Mouse (Mus musculus) intestine, embryonic 16.5 days (tissue): ENCODE measurements at regions not wholly inside any gene's neighbourhood (a gene's known extent, or its start where the extent isn't known, plus 50 kb on each side); places are given as distances from the start of the nearest gene placed in this dataset.
"Not testable (repeated sequence)": the region's sequence is repeated elsewhere in the genome, so short reads cannot be mapped to it uniquely, and the experiment has no call there.

Source experiments
- ATAC-seq: fragments of 200-750 bp; cut with Nextera tagmentation; 2 replicates; pipeline ENCODE4 v1.8.0; 2017; ENCODE audit warnings: moderate TSS enrichment, moderate library complexity
- H3K27ac ChIP-seq: fragments of 300-500 bp; sonication (generic); 2 replicates; pipeline ENCODE4 v1.5.1; 2014; ENCODE audit warnings: mild to moderate bottlenecking, low read length
- H3K27me3 ChIP-seq: fragments of 300-500 bp; sonication (generic); replicated peaks from 2 replicates; pipeline ENCODE4 v1.6.1; 2014; ENCODE audit warnings: low read length, control low read depth, mixed read lengths; ENCODE audit not compliant: control insufficient read depth, insufficient read depth
- H3K36me3 ChIP-seq: fragments of 300-500 bp; sonication (generic); 2 replicates; pipeline ENCODE4 v1.6.1; 2014; ENCODE audit warnings: low read length, control low read depth; ENCODE audit not compliant: control insufficient read depth, insufficient read depth
- H3K4me1 ChIP-seq: fragments of 300-500 bp; sonication (generic); 2 replicates; pipeline ENCODE4 v1.6.1; 2014; ENCODE audit warnings: low read length, control low read depth, mixed read lengths; ENCODE audit not compliant: control insufficient read depth, insufficient read depth
- H3K4me2 ChIP-seq: fragments of 300-500 bp; sonication (generic); 2 replicates; pipeline ENCODE4 v1.6.1; 2014; ENCODE audit warnings: low read depth, low read length, control low read depth
- H3K4me3 ChIP-seq: fragments of 300-500 bp; sonication (generic); 2 replicates; pipeline ENCODE4 v1.5.1; 2014; ENCODE audit warnings: mild to moderate bottlenecking, low read length
- H3K9ac ChIP-seq: fragments of 300-500 bp; sonication (generic); 2 replicates; pipeline ENCODE4 v1.6.1; 2014; ENCODE audit warnings: low read depth, low read length
- H3K9me3 ChIP-seq: fragments of 300-500 bp; sonication (generic); 2 replicates; pipeline ENCODE4 v1.6.1; 2016; ENCODE audit warnings: low read length, control low read depth; ENCODE audit not compliant: control insufficient read depth
- WGBS: fragments of 180-500 bp; shearing (Covaris S2); extraction: QIAGEN DNeasy Blood & Tissue Kit; methylation state at CpG from one replicate; pipeline ENCODE4 v1.1.7; 2014; 5-methylcytosine and 5-hydroxymethylcytosine counted together

DNA sequence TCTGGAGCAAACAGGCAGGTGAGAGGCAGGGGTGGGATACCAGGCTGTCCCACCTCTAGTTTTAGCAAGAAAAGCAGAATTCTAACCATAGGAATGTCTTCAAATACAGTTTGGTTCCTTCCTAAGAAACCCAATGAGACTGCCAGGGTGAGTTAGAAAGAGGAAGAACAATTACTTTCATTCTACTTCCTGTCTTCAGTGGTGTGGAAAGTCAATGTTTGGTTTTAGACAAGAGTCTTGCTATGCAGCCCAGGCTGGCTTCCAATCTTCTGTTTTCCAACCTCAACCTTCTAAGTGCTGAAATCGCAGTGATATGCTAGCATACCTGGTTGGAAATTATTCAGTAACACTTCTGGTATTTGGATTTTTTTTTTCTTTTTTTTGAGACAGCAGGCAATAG lies 77.1 kb upstream of the Spon1 start:
- H3K4me2 ChIP-seq = no peak overlapping the region
- no peaks in the 10 kb centered on the region for H3K27me3 ChIP-seq
- ATAC-seq = no peak
- no peak overlapping the region for H3K9ac ChIP-seq
- 77% methylated on average over 1 of the region's 1 CpGs for WGBS
- H3K27ac ChIP-seq = no peak overlapping the region
- H3K4me1 ChIP-seq = 0 out of 2 replicates have a peak, but pooled peaks cover 2% of the 10 kb centered on the region
- no peaks in the 10 kb centered on the region for H3K36me3 ChIP-seq
- H3K9me3 ChIP-seq = no peaks in the 10 kb centered on the region
- no peak overlapping the region for H3K4me3 ChIP-seq

DNA sequence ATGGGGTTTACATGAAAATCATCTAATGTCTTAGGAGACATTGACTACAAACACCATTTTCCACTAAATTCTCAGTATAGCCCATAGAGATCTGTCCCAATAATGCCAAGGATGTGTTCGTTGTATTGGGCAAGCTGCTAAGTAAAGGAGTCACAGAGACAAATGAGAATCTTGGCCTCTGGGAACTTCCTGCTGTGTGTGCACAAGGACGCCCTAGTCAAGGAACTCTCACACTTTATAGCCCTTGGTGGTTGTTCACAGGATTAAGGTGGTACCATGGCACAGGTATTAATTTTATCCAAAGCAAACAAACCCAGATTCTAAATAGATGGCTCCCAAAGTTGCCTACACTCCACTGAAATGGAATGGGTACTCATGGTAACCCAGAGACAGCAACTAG lies 76.7 kb upstream of the Spon1 start:
- H3K9me3 ChIP-seq = no peaks in the 10 kb centered on the region
- H3K36me3 ChIP-seq = no peaks in the 10 kb centered on the region
- no peak overlapping the region for H3K4me2 ChIP-seq
- 0 out of 2 replicates have a peak, but pooled peaks cover 2% of the 10 kb centered on the region for H3K4me1 ChIP-seq
- no peaks in the 10 kb centered on the region for H3K27me3 ChIP-seq
- 61% methylated on average over 2 of the region's 2 CpGs for WGBS
- H3K27ac ChIP-seq = no peak overlapping the region
- H3K4me3 ChIP-seq = no peak overlapping the region
- ATAC-seq = no peak
- H3K9ac ChIP-seq = no peak overlapping the region

DNA sequence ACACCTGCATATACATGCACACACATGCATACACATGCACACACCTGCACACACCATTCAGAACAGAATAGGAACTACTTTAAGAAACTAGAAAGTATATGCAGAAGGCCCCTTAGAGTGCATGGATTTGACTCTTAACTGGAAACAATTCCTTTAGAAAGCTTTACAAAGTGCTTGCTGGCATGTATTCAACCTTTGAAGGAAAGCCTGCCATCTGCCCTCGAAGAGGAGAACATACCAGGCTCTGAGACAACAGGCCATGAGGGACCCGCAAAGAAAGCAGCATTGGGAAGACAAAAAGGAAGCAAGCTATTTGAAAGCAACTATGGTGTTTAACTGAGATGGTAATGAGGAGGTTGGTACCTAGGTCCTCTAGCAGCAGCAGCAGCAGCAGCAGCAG lies 74.0 kb upstream of the Spon1 start:
- ATAC-seq = no peak
- H3K9ac ChIP-seq = no peak overlapping the region
- no peak overlapping the region for H3K4me3 ChIP-seq
- H3K4me2 ChIP-seq = no peak overlapping the region
- no peaks in the 10 kb centered on the region for H3K36me3 ChIP-seq
- WGBS = 67% methylated on average over 2 of the region's 2 CpGs
- 0 out of 2 replicates have a peak, but pooled peaks cover 2% of the 10 kb centered on the region for H3K4me1 ChIP-seq
- no peak overlapping the region for H3K27ac ChIP-seq
- no peaks in the 10 kb centered on the region for H3K9me3 ChIP-seq
- no peaks in the 10 kb centered on the region for H3K27me3 ChIP-seq

DNA sequence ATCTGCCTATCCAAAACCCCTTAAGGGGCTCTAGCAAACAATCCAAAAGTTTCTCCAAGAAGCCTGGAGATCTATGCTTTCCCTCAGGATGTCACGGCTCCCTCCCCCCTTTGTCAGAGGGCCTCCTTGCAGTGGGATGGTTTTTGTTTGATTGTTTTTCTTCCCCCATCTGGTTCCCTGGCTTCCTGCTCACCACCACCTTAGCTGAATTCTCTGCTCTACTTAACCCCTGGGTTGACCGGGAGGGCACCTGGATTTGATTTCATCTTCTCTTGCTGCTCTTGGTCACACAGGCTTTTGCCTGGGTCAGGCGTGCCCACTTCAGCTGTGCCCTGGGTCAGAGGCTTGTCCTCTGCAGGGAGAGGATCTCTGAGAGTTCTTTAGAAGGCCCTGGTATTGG lies 72.3 kb upstream of the Spon1 start:
- ATAC-seq = no peak
- no peaks in the 10 kb centered on the region for H3K36me3 ChIP-seq
- H3K4me3 ChIP-seq = no peak overlapping the region
- H3K27ac ChIP-seq = no peak overlapping the region
- no peaks in the 10 kb centered on the region for H3K9me3 ChIP-seq
- no peaks in the 10 kb centered on the region for H3K27me3 ChIP-seq
- no peak overlapping the region for H3K9ac ChIP-seq
- 0 out of 2 replicates have a peak, but pooled peaks cover under 1% of the 10 kb centered on the region for H3K4me1 ChIP-seq
- no peak overlapping the region for H3K4me2 ChIP-seq
- WGBS = 57% methylated on average over 3 of the region's 3 CpGs

DNA sequence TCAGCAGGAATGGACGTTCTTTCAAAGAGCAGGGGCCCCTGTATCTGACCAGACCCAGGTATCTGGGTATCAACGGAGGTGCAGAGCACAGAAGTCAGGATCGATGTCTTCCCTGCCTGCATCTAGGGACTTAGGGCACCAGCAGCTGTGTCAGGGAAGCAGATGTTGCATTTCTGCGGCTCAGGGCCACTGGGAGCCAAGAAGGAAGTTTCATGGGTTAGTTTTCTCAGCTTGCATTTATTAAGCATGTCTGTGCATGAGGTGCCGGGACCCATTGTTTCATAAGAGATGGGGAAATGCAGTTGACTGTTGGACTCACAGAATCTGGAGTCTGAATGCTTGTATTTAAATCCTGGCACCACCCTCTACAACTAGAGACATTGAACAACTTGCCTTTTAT lies 71.3 kb upstream of the Spon1 start:
- 59% methylated on average over 5 of the region's 5 CpGs for WGBS
- H3K4me1 ChIP-seq = no peaks in the 10 kb centered on the region
- H3K9ac ChIP-seq = no peak overlapping the region
- no peak for ATAC-seq
- H3K36me3 ChIP-seq = no peaks in the 10 kb centered on the region
- H3K4me3 ChIP-seq = no peak overlapping the region
- no peak overlapping the region for H3K27ac ChIP-seq
- H3K9me3 ChIP-seq = no peaks in the 10 kb centered on the region
- no peaks in the 10 kb centered on the region for H3K27me3 ChIP-seq
- H3K4me2 ChIP-seq = no peak overlapping the region

DNA sequence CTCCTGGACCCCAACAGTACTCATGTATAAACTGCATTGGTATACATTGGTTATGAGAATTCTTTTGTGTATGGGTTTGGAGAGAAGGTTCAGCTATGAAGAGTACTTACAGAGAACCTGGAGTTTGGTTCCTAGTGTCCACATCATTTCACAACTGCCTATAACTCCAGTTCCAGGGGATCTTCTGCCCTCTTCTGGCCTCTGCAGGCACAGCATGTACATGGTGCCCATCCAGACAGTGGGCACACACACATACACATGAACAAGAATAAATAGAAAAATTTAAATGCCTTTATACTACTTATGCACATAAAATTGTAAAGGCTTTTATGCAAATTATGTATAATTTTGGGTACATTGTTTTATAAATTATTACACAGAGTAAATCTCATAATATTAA lies 59.9 kb upstream of the Spon1 start:
- Histone ChIP-seq H3K27me3 (no peaks in the 10 kb centered on the region), H3K9ac (no peak overlapping the region), H3K36me3 (no peaks in the 10 kb centered on the region), H3K4me1 (no peaks in the 10 kb centered on the region), H3K4me3 (no peak overlapping the region), H3K9me3 (0 out of 2 replicates have a peak, but pooled peaks cover 4% of the 10 kb centered on the region), H3K27ac (no peak overlapping the region), H3K4me2 (no peak overlapping the region)
- no peak for ATAC-seq

DNA sequence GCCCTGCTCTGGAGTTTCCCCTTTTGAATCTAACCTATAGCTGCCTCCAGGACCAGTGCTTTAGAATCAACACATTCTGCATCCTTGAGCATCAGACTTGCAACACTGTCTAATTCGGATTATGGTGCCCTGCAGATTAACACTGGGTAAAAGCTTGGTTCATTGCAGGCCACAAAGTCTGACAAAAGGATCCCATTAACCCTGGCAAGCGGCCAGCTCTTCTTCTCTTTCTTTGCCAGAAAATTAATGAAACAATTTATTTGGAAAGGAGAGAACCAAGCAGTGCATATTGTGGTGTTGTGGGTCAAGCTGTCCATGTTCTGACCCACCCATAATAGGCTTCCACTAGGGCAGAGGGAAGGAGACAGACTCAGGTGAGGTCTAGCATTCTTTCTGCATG lies 58.2 kb upstream of the Spon1 start:
- WGBS = 66% methylated on average over 2 of the region's 2 CpGs
- Histone ChIP-seq H3K4me2 (no peak overlapping the region), H3K4me1 (no peaks in the 10 kb centered on the region), H3K36me3 (no peaks in the 10 kb centered on the region), H3K9ac (no peak overlapping the region), H3K27me3 (no peaks in the 10 kb centered on the region), H3K27ac (no peak overlapping the region), H3K9me3 (0 out of 2 replicates have a peak, but pooled peaks cover 4% of the 10 kb centered on the region), H3K4me3 (no peak overlapping the region)
- ATAC-seq = no peak

DNA sequence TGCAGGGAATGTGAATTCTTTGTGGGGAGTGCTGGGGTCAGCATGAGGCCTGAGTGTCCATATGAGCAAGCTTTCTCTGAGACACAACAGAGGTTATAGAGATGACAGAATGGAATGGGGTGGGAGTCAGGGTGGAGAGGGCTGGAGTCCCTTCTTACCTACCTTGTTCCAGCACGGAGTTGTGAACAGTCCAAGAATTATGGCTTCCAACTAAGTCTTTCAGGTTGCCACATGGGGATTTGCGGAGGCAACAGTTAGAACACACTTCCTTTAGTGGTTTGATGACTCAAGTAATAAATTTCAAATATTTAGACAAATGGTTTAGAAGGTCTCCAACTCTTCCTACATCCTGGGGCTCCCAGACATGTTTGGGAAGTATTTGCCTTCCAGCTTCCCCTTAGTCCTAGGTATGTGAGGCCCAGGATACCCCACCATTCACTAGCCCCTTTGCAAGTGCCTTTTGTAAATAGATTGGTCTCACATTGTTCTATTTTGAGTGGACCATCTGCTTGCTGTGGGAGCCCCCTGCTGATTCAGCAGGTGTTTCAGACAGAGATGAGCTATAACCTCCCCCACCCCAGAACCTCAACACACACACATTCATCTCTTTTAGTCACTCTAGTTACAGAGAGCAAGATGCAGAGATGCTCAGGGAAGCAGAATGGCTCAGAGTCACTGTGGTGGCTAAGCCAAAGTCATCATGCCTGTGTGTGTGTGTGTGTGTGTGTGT lies 55.1 kb upstream of the Spon1 start:
- ATAC-seq = no peak
- no peaks in the 10 kb centered on the region for H3K27me3 ChIP-seq
- no peak overlapping the region for H3K27ac ChIP-seq
- H3K9ac ChIP-seq = no peak overlapping the region
- H3K36me3 ChIP-seq = no peaks in the 10 kb centered on the region
- H3K4me3 ChIP-seq = no peak overlapping the region
- H3K4me1 ChIP-seq = no peaks in the 10 kb centered on the region
- no peak overlapping the region for H3K4me2 ChIP-seq
- H3K9me3 ChIP-seq = 0 out of 2 replicates have a peak, but pooled peaks cover 3% of the 10 kb centered on the region
- WGBS = 61% methylated on average over 2 of the region's 2 CpGs

DNA sequence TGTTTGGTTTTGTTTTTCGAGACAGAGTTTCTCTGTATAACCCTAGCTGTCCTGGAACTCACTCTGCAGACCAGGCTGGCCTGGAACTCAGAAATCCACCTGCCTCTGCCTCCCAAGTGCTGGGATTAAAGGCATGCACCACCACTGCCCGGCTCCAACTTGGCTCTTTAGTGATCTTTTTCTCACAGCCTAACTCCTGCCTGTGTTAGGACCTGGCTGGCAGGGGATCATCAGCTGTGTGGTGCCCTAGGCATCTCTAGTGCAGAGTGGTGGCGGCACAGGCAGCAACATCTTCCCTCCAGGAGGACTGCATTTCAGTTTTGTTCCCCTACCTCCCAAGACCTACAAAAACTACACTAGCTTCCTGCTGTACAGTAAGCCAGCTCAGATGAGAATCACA lies 54.4 kb upstream of the Spon1 start:
- not testable (repeated sequence) for H3K9ac ChIP-seq, ATAC-seq, H3K27ac ChIP-seq, H3K4me1 ChIP-seq, H3K9me3 ChIP-seq, H3K36me3 ChIP-seq, H3K27me3 ChIP-seq, H3K4me2 ChIP-seq, H3K4me3 ChIP-seq
- WGBS = 69% methylated on average over 3 of the region's 3 CpGs
